Mouse (Mus musculus) stomach, embryonic 15.5 days (tissue): ENCODE results near the gene Tmem243. TPM values are rescaled to one million over a fixed set of nuclear protein-coding genes. Genes with fewer than 3 reads are reported as not detected.
"Not testable (repeated sequence)": the region's sequence is repeated elsewhere in the genome, so short reads cannot be mapped to it uniquely, and the experiment has no call there.

ENCODE experiments used
- ATAC-seq: fragments of 200-750 bp; cut with Nextera tagmentation; 2 replicates; pipeline ENCODE4 v1.8.0; 2017; ENCODE audit warnings: low read depth, moderate number of reproducible peaks, moderate TSS enrichment; ENCODE audit not compliant: insufficient read depth, low FRiP score
- H3K27ac ChIP-seq: fragments of 300-500 bp; sonication (generic); 2 replicates; pipeline ENCODE4 v1.5.1; 2015; ENCODE audit warnings: mild to moderate bottlenecking, inconsistent platforms
- H3K27me3 ChIP-seq: fragments of 300-500 bp; sonication (generic); replicated peaks from 2 replicates; pipeline ENCODE4 v1.6.1; 2015; ENCODE audit warnings: inconsistent platforms
- H3K36me3 ChIP-seq: fragments of 300-500 bp; sonication (generic); 2 replicates; pipeline ENCODE4 v1.6.1; 2015; ENCODE audit warnings: inconsistent platforms
- H3K4me1 ChIP-seq: fragments of 300-500 bp; sonication (generic); 2 replicates; pipeline ENCODE4 v1.6.1; 2015; ENCODE audit warnings: inconsistent platforms
- H3K4me2 ChIP-seq: fragments of 300-500 bp; sonication (generic); 2 replicates; pipeline ENCODE4 v1.6.1; 2015; ENCODE audit warnings: mild to moderate bottlenecking, inconsistent platforms
- H3K4me3 ChIP-seq: fragments of 300-500 bp; sonication (generic); replicated peaks from 2 replicates; pipeline ENCODE4 v1.5.1; 2015; ENCODE audit warnings: inconsistent platforms
- H3K9ac ChIP-seq: fragments of 300-500 bp; sonication (generic); 2 replicates; pipeline ENCODE4 v1.6.1; 2015; ENCODE audit warnings: inconsistent platforms
- H3K9me3 ChIP-seq: fragments of 300-500 bp; sonication (generic); 2 replicates; pipeline ENCODE4 v1.6.1; 2016; ENCODE audit warnings: inconsistent platforms
- WGBS: fragments of 180-500 bp; shearing (Covaris S2); methylation state at CpG from one replicate; pipeline ENCODE4 v1.1.7; 2015; 5-methylcytosine and 5-hydroxymethylcytosine counted together
- polyA plus RNA-seq: library from polyadenylated mRNA; unstranded; fragments of >200 nt; fragmentation: Nextera tagmentation; extraction: Ambion mirVana; gene quantifications from 2 replicates; pipeline ENCODE4 v1.2.1, GENCODE M21; 2015

Tmem243 gene
- polyA plus RNA-seq, 1 experiment from 2014 or later, result 18.8 TPM

DNA sequence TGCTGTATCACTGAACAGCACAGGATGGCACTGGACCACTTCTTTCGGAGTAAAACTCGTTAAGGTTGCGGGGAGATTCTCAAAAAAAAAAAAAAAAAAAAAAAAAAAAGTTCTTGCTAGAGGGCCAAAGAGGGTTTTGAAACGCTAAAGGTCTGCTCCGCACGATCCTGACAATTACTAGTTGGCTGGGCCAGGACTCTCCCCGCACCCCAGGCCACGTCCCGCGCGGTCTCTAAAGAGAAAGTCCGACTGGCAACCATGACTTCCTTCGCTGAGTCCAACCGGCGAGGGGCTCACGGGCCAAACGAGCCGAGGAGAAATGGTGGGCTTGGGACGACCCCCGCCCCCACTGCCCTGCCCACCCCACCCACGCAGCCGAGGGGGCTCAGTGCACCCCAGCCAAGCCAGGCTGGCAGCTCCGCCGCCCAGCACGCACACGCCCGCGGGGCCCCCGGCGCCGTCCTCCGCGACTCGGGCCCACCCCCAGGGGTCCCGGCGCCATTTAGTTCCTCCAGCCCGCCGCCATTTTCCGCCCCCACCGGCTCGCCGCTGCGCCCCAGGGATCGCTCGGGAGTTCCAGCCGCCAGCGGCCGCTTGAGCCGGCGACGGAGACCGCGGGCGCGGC lies 60.5 kb downstream of the Tmem243 start:
- no peaks in the 10 kb centered on the region for H3K4me1 ChIP-seq
- peak; percentile 50 for ATAC-seq
- WGBS, result under 1% methylated on average over 40 of the region's 55 CpGs

DNA sequence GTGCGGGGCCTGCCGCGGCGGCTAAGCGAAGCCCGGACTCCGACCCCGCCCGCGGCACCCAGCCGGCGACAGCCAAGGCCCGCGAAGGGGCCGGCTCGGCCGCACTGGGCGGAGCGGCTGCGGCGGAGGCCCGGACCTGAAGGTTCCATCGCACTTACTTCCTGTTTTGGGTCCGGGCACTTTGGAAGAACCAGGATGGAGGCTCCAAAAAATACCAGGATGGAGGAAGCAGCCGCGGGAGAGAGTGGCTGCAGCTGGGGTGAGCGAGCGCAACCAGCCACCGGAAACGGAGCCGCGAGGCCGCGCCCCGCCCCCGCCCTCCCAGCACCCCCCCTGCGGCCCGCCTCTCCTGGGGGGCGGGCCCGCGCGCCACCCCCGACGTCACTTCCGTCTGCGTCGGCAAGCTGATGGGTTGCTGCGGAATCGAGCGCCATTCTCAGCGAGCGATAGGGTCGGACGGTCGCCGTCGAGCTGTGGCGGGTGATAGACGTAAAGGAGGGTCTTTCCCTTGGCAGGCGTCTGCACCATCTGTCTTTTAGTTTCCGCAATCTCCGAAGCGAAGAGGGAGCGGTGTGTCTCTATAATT lies 61.1 kb downstream of the Tmem243 start, which contains the start of gene Dmtf1:
Gene Dmtf1 (minus strand): TSS at position 321 of the 586 bp plus-strand sequence.
- ATAC-seq, result peak; percentile 97
- peak within 1 kb of the TSS; percentile 64 for H3K4me2 ChIP-seq
- peak within 1 kb of the TSS; percentile 100 for H3K27ac ChIP-seq
- WGBS, result under 1% methylated on average over 63 of the region's 64 CpGs
- H3K4me1 ChIP-seq, result no peaks in the 10 kb centered on the region
- H3K9ac ChIP-seq, result peak within 1 kb of the TSS; percentile 97
- H3K9me3 ChIP-seq, result no peaks in the 10 kb centered on the region
- peak within 1 kb of the TSS; percentile 94 for H3K4me3 ChIP-seq
- H3K27me3 ChIP-seq, result no peaks in the 10 kb centered on the region
- no peaks in the 10 kb centered on the region for H3K36me3 ChIP-seq

More for the DNA sequence above, 60.5 kb downstream of the Tmem243 start:
- peak overlapping the region; percentile 94 for H3K4me3 ChIP-seq
- H3K9ac ChIP-seq, result peak overlapping the region; percentile 97
- H3K27me3 ChIP-seq, result no peaks in the 10 kb centered on the region
- H3K36me3 ChIP-seq, result no peaks in the 10 kb centered on the region
- peak overlapping the region; percentile 100 for H3K27ac ChIP-seq
- H3K4me2 ChIP-seq, result peak overlapping the region; percentile 47
- H3K9me3 ChIP-seq, result no peaks in the 10 kb centered on the region

DNA sequence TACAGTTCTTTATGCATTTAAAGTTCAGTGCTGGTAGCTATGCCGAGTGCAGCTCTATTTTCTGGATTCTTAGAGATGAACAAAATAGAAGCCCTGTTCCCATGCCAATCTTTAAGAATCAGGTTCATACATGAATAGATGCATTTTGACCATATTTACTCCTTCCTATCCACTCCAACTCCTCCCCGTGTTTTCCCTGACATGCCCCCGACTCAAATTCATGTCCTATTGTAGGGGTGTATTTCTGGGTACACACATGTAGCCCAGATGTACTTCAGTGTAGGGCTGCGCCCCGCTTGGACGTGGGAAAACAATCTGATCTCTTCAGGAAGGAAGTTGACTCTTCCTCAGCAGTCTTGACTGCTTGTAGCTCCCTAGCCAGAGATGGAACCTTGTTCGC lies 61.6 kb downstream of the Tmem243 start:
- WGBS, result 9% methylated on average over 7 of the region's 7 CpGs
- no peak for ATAC-seq

DNA sequence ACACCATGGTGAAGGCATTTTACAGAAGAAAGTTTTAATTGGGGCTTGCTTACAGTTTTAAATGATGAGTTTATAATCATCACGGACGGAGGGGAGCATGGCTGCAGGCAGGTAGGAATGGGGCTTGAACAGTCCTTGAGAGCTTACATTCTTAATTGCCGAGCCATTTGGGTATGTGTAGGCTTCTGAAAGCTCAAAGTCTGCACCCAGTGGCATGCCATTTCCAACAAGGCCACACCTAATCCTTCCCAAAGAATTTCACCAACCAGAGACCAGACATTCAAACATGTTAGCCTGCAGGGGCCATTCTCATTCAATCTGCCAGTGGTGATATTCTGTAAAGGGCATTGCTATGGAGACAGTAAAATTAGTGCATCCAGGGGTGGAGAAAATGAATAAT lies 62.9 kb downstream of the Tmem243 start:
- Histone ChIP-seq H3K4me2 (no peak overlapping the region), H3K9ac (no peak overlapping the region), H3K27me3 (no peaks in the 10 kb centered on the region), H3K27ac (no peak overlapping the region), H3K4me3 (no peak overlapping the region), H3K4me1 (no peaks in the 10 kb centered on the region), H3K36me3 (no peaks in the 10 kb centered on the region), H3K9me3 (no peaks in the 10 kb centered on the region)
- 87% methylated on average over 3 of the region's 3 CpGs for WGBS
- no peak for ATAC-seq

More for the DNA sequence above, 61.6 kb downstream of the Tmem243 start:
- no peaks in the 10 kb centered on the region for H3K4me1 ChIP-seq
- H3K9ac ChIP-seq, result peak overlapping the region; percentile 54; the same call in 1 of the 2 replicates
- peak overlapping the region; percentile 64 for H3K4me2 ChIP-seq
- no peaks in the 10 kb centered on the region for H3K36me3 ChIP-seq
- H3K4me3 ChIP-seq, result peak overlapping the region; percentile 94
- peak overlapping the region; percentile 83 for H3K27ac ChIP-seq
- H3K27me3 ChIP-seq, result no peaks in the 10 kb centered on the region
- H3K9me3 ChIP-seq, result no peaks in the 10 kb centered on the region

DNA sequence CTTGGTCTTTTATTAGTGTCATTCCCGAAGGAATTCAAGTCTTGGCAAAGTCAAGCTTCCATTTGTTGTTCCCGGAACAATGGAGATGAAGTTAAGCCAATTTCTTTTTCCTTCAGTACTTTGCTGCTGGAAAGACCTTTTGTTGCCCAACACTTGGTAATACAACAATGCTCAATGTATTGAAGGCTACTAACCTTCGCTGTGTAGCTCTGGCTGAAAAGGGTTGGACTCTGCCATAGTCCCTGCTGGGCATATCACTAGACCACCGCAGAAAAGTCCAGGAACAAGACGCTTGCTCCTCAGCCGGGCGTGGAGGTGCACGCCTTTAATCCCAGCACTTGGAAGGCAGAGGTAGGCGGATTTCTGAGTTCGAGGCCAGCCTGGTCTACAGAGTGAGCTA lies 64.7 kb downstream of the Tmem243 start:
- H3K4me1 ChIP-seq, ATAC-seq, H3K27ac ChIP-seq, H3K4me2 ChIP-seq, H3K27me3 ChIP-seq, H3K9me3 ChIP-seq, H3K4me3 ChIP-seq, H3K36me3 ChIP-seq, H3K9ac ChIP-seq: not testable (repeated sequence)
- WGBS, result 89% methylated on average over 10 of the region's 10 CpGs

DNA sequence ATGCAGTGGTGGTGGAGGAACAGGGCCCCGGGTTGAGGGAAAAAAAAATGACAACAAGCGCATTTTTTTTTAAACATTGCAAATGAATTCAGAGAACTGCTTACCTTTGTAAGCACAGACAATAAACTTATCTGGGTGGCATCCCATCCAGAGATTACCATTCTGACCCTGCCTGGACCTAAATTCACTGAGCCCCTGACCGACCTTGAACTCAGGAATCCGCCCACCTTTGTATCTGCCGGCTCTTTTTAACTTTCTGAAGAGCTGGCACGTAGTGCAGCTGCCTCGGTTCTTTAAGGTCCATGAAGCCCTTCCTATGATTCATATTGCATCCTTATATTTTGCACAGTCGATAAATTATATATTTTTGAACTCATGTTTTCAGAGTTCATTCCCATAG lies 65.9 kb downstream of the Tmem243 start:
- Histone ChIP-seq H3K27me3 (no peaks in the 10 kb centered on the region), H3K4me3 (no peak overlapping the region), H3K9ac (no peak overlapping the region), H3K4me1 (no peaks in the 10 kb centered on the region), H3K27ac (no peak overlapping the region), H3K9me3 (no peaks in the 10 kb centered on the region), H3K4me2 (no peak overlapping the region), H3K36me3 (no peaks in the 10 kb centered on the region)
- 66% methylated on average over 8 of the region's 8 CpGs for WGBS
- no peak for ATAC-seq

DNA sequence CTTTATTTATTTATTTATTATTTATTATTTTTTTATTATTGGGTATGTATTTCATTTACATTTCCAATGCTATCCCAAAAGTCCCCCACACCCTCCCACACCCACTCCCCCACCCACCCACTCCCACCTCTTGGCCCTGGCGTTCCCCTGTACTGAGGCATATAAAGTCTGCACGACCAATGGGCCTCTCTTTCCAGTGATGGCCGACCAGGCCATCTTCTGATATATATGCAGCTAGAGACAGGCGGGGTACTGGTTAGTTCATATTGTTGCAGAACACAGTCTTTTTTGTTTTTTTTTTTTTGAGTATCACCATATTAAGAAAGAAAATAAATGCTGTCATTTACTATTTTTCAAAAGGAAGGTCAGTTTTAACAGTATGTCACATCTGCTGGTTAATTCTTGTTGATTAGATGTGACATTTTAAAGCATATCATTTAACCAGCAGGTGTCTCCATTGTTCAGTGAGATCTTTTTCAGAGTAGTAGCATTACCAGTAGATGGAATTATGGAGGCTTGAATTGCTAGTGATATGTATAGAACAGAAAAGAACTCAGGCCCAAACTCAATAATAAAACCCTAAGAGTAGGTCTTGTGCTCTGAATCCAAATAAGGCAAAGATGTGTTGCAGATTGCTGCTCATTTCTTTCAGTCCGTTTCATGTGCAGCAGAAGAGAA lies 69.0 kb downstream of the Tmem243 start:
- ATAC-seq, result not testable (repeated sequence)
- WGBS, result 80% methylated on average over 5 of the region's 5 CpGs

DNA sequence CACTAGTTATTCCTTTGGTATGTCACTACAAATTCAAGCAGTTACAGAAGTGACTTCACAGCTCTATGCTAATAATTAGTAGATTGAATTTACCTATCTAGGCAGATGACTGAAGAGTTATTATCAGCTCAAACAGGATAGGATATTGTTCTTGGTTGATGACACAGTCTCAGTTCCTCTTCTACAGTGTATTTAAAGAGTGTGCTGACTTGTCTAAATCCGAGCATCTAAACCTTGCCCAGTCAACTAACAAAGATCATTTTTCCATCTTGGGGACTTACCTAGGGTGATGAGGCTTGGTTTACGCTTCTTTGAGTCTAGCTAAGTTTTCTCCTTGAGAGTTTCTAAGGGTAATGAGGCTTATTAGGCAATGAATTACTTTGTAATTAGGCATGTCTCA lies 72.8 kb downstream of the Tmem243 start:
- H3K4me1 ChIP-seq, result no peaks in the 10 kb centered on the region
- no peak overlapping the region for H3K27ac ChIP-seq
- no peaks in the 10 kb centered on the region for H3K9me3 ChIP-seq
- H3K4me3 ChIP-seq, result no peak overlapping the region
- H3K4me2 ChIP-seq, result no peak overlapping the region
- no peaks in the 10 kb centered on the region for H3K27me3 ChIP-seq
- 82% methylated on average over 2 of the region's 2 CpGs for WGBS
- no peak for ATAC-seq
- no peak overlapping the region for H3K9ac ChIP-seq
- no peaks in the 10 kb centered on the region for H3K36me3 ChIP-seq

More for the DNA sequence above, 69.0 kb downstream of the Tmem243 start:
- H3K27me3 ChIP-seq, H3K36me3 ChIP-seq, H3K4me1 ChIP-seq, H3K4me3 ChIP-seq, H3K27ac ChIP-seq, H3K4me2 ChIP-seq, H3K9me3 ChIP-seq, H3K9ac ChIP-seq: not testable (repeated sequence)

DNA sequence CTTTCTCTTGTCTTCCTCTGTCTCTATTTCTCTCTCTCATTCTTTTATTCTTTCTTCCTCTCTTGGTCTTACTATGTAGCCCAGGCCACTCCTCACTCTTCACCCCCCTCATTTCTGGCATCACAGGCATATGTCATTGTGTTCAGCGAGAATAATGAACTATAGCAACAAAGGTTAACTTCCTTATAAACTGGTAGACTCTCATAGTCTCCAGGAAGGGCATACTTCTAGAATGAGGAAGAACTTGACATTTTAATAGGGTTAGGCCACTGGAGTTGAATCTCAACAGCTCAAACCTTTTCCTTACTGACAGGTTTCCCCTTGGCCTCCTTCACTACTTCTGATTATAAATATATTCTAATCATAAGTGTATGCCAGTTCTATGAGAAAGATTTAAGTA lies 86.0 kb downstream of the Tmem243 start:
- no peaks in the 10 kb centered on the region for H3K9me3 ChIP-seq
- no peak overlapping the region for H3K27ac ChIP-seq
- 69% methylated on average over 1 of the region's 1 CpGs for WGBS
- no peak overlapping the region for H3K9ac ChIP-seq
- no peaks in the 10 kb centered on the region for H3K4me1 ChIP-seq
- no peaks in the 10 kb centered on the region for H3K27me3 ChIP-seq
- H3K36me3 ChIP-seq, result no peaks in the 10 kb centered on the region
- ATAC-seq, result no peak
- H3K4me3 ChIP-seq, result no peak overlapping the region
- no peak overlapping the region for H3K4me2 ChIP-seq

Other genes with a start within 250 kb of the Tmem243 start
- gene Abcb4, start 207.0 kb upstream of the Tmem243 start, polyA plus RNA-seq, result 1.9 and 3.4 TPM in 2 replicates
- 52.0 and 54.1 TPM in 2 replicates for gene Crot, start 103.3 kb upstream of the Tmem243 start, polyA plus RNA-seq
- 37.7 and 38.2 TPM in 2 replicates for gene Dmtf1, start 61.1 kb downstream of the Tmem243 start, polyA plus RNA-seq
- gene 9330182L06Rik, start 165.4 kb downstream of the Tmem243 start, polyA plus RNA-seq, result 4.3 and 4.7 TPM in 2 replicates